In genomic region chr9:45838069-45838433, GRCm38 (mm10) we compare ENCODE assay signal across 7 mouse cellular contexts. TPM values are rescaled to one million over a fixed set of nuclear protein-coding genes. Genes with fewer than 3 reads are reported as not detected.
DNase-seq lines count a peak whose midpoint lies in the region; ATAC-seq and TF ChIP-seq lines count a peak whose summit lies in the region.

No protein-coding gene starts in this region.

- H3K27ac ChIP-seq in lung, embryonic 14.5 days (ENCODE audit: low read depth), result no peak overlapping the region
- H3K27ac ChIP-seq in forebrain, embryonic 14.5 days (ENCODE audit: low read depth, low read length), result no peak overlapping the region
- no peak overlapping the region for H3K27ac ChIP-seq in limb, embryonic 13.5 days
- H3K27ac ChIP-seq in small intestine, adult 2 months (ENCODE audit: insufficient read depth, low read depth, low read length), result no peak overlapping the region

- no peaks in the 10 kb centered on the region for H3K9me3 ChIP-seq in lung, embryonic 14.5 days (ENCODE audit: low read depth, low read length)
- H3K9me3 ChIP-seq in forebrain, embryonic 14.5 days (replicated peaks; ENCODE audit: control insufficient read depth, low read length), result no peaks in the 10 kb centered on the region
- no peaks in the 10 kb centered on the region for H3K9me3 ChIP-seq in limb, embryonic 13.5 days

- no peak overlapping the region for H3K9ac ChIP-seq in lung, embryonic 14.5 days
- H3K9ac ChIP-seq in forebrain, embryonic 14.5 days (ENCODE audit: low read length), result no peak overlapping the region
- no peak overlapping the region for H3K9ac ChIP-seq in limb, embryonic 13.5 days

- H3K36me3 ChIP-seq in lung, embryonic 14.5 days (ENCODE audit: insufficient read depth), result no peaks in the 10 kb centered on the region
- no peaks in the 10 kb centered on the region for H3K36me3 ChIP-seq in forebrain, embryonic 14.5 days (ENCODE audit: control insufficient read depth, insufficient read depth, low read length)
- no peaks in the 10 kb centered on the region; the same call in 1 of the 2 replicates for H3K36me3 ChIP-seq in limb, embryonic 13.5 days
- H3K36me3 ChIP-seq in small intestine, adult 2 months (ENCODE audit: control insufficient read depth, insufficient read depth, low read length), result no peaks in the 10 kb centered on the region

- TF ChIP-seq POLR2A in small intestine, adult 2 months (IDR thresholded peaks at IDR 0.05; ENCODE audit: low read depth, low read length), result no peak

- peak overlapping the region; percentile 96 for H3K4me2 ChIP-seq in lung, embryonic 14.5 days
- H3K4me2 ChIP-seq in forebrain, embryonic 14.5 days (ENCODE audit: low read length), result peak overlapping the region; percentile 97
- H3K4me2 ChIP-seq in limb, embryonic 13.5 days (replicated peaks), result peak overlapping the region; percentile 99

- no peak; the same call in 1 of the 2 replicates for ATAC-seq in lung, embryonic 14.5 days (ENCODE audit: insufficient read depth)
- ATAC-seq in forebrain, embryonic 14.5 days, result no peak
- no peak; the same call in 1 of the 2 replicates for ATAC-seq in limb, embryonic 13.5 days (ENCODE audit: low FRiP score, low read depth)

- 18% methylated on average over 4 of the region's 4 CpGs for WGBS in lung, embryonic 14.5 days
- 28% methylated on average over 4 of the region's 4 CpGs for WGBS in forebrain, embryonic 14.5 days
- WGBS in limb, embryonic 13.5 days, result 21% methylated on average over 4 of the region's 4 CpGs
- 32% methylated on average over 4 of the region's 4 CpGs for WGBS in small intestine, adult 2 months

- no peak for DNase-seq in lung, embryonic 14.5 days
- DNase-seq in lung, postnatal 4 days, result no peak
- DNase-seq in forebrain, embryonic 14.5 days (ENCODE audit: low spot score), result no peak
- DNase-seq in gastrocnemius, postnatal 36 days, result no peak
- DNase-seq in adrenal gland, postnatal 10 days, result no peak

- TF ChIP-seq CTCF in lung, embryonic 14.5 days (IDR thresholded peaks at IDR 0.05; ENCODE audit: low read depth), result no peak
- no peak for TF ChIP-seq CTCF in small intestine, adult 2 months (IDR thresholded peaks at IDR 0.05; ENCODE audit: extremely low read depth, insufficient read length, insufficient replicate concordance, low read depth, low read length)

- H3K27me3 ChIP-seq in lung, embryonic 14.5 days (ENCODE audit: insufficient read depth, low read length), result no peaks in the 10 kb centered on the region
- no peaks in the 10 kb centered on the region for H3K27me3 ChIP-seq in forebrain, embryonic 14.5 days (replicated peaks; ENCODE audit: control insufficient read depth, insufficient read depth, low read length)
- no peaks in the 10 kb centered on the region for H3K27me3 ChIP-seq in limb, embryonic 13.5 days
- 0 out of 2 replicates have a peak, but pooled peaks cover 3% of the 10 kb centered on the region for H3K27me3 ChIP-seq in small intestine, adult 2 months (ENCODE audit: control insufficient read depth, insufficient read depth, low read length)

- intact Hi-C loops in gastrocnemius, postnatal 36 days (cut with DNase I), result no loop called here

- H3K4me1 ChIP-seq in lung, embryonic 14.5 days (ENCODE audit: insufficient read depth), result peaks cover 9% of the 10 kb centered on the region
- H3K4me1 ChIP-seq in forebrain, embryonic 14.5 days (ENCODE audit: control insufficient read depth, insufficient read depth, low read length), result peaks cover 20% of the 10 kb centered on the region
- H3K4me1 ChIP-seq in limb, embryonic 13.5 days, result peaks cover 30% of the 10 kb centered on the region
- H3K4me1 ChIP-seq in small intestine, adult 2 months (ENCODE audit: control insufficient read depth, insufficient read depth, insufficient read length, low read length), result 0 out of 2 replicates have a peak, but pooled peaks cover 2% of the 10 kb centered on the region

- peak overlapping the region; percentile 65 for H3K4me3 ChIP-seq in lung, embryonic 14.5 days (ENCODE audit: low read depth, low read length)
- H3K4me3 ChIP-seq in forebrain, embryonic 14.5 days (ENCODE audit: low read depth, low read length), result peak overlapping the region; percentile 83
- peak overlapping the region; percentile 90 for H3K4me3 ChIP-seq in limb, embryonic 13.5 days
- peak overlapping the region; percentile 73 for H3K4me3 ChIP-seq in small intestine, adult 2 months (ENCODE audit: low read depth, low read length)

RNA-seq across cellular contexts. Expression of gene Bace1, which starts 0.3 kb away (rescaled TPM):
- polyA plus RNA-seq in lung, embryonic 14.5 days (2014; fragmentation: Nextera tagmentation; extraction: Ambion mirVana), result 27.2 and 29.9 TPM in 2 replicates
- 26.7 and 35.9 TPM in 2 replicates for polyA plus RNA-seq in forebrain, embryonic 14.5 days (2014; fragmentation: Nextera tagmentation; extraction: Ambion mirVana)
- polyA plus RNA-seq in limb, embryonic 13.5 days (2015; fragmentation: Nextera tagmentation; extraction: Ambion mirVana), result 33.9 and 36.0 TPM in 2 replicates
- polyA plus RNA-seq in small intestine, adult 2 months (2012; rRNA removed), result 4.5 and 5.2 TPM in 2 replicates
- total RNA-seq in gastrocnemius, postnatal 36 days (2021), result 10 to 100 TPM; 37.5 to 47.4 TPM
- 10 to 100 TPM; 28.8 to 30.4 TPM for total RNA-seq in adrenal gland, postnatal 10 days (2021)

RNA-seq across cellular contexts. Expression of gene Cep164, which starts 9.6 kb away (rescaled TPM):
- 23.2 and 26.9 TPM in 2 replicates for polyA plus RNA-seq in lung, embryonic 14.5 days (2014; fragmentation: Nextera tagmentation; extraction: Ambion mirVana)
- 7.7 and 8.9 TPM in 2 replicates for polyA plus RNA-seq in forebrain, embryonic 14.5 days (2014; fragmentation: Nextera tagmentation; extraction: Ambion mirVana)
- polyA plus RNA-seq in limb, embryonic 13.5 days (2015; fragmentation: Nextera tagmentation; extraction: Ambion mirVana), result 31.6 and 37.7 TPM in 2 replicates
- 4.9 and 12.9 TPM in 2 replicates for polyA plus RNA-seq in small intestine, adult 2 months (2012; rRNA removed)
- total RNA-seq in gastrocnemius, postnatal 36 days (2021), result 1 to 10 TPM; 2.1 to 3.8 TPM
- total RNA-seq in adrenal gland, postnatal 10 days (2021), result 10 to 100 TPM; 10.2 to 16.1 TPM
